Mouse (Mus musculus) forebrain, embryonic 15.5 days (tissue): ENCODE data around the gene Fer. TPM values are rescaled to one million over a fixed set of nuclear protein-coding genes. Genes with fewer than 3 reads are reported as not detected.

Experiments used
- ATAC-seq: fragments of 200-750 bp; cut with Nextera tagmentation; replicated peaks from 2 replicates; pipeline ENCODE4 v1.8.0; 2017; ENCODE audit warnings: mild to moderate bottlenecking, moderate TSS enrichment, moderate library complexity
- H3K27ac ChIP-seq: fragments of 300-500 bp; sonication (generic); replicated peaks from 2 replicates; pipeline ENCODE4 v1.5.1; 2015; ENCODE audit warnings: mild to moderate bottlenecking, inconsistent platforms
- H3K27me3 ChIP-seq: fragments of 300-500 bp; sonication (generic); 2 replicates; pipeline ENCODE4 v1.6.1; 2015; ENCODE audit warnings: inconsistent platforms
- H3K36me3 ChIP-seq: fragments of 300-500 bp; sonication (generic); 2 replicates; pipeline ENCODE4 v1.6.1; 2015; ENCODE audit warnings: mild to moderate bottlenecking, inconsistent platforms
- H3K4me1 ChIP-seq: fragments of 300-500 bp; sonication (generic); 2 replicates; pipeline ENCODE4 v1.6.1; 2015; ENCODE audit warnings: inconsistent platforms
- H3K4me2 ChIP-seq: fragments of 300-500 bp; sonication (generic); replicated peaks from 2 replicates; pipeline ENCODE4 v1.6.1; 2015; ENCODE audit warnings: mild to moderate bottlenecking, inconsistent platforms
- H3K4me3 ChIP-seq: fragments of 300-500 bp; sonication (generic); 2 replicates; pipeline ENCODE4 v1.5.1; 2015; ENCODE audit warnings: mild to moderate bottlenecking, inconsistent platforms
- H3K9ac ChIP-seq: fragments of 300-500 bp; sonication (generic); replicated peaks from 2 replicates; pipeline ENCODE4 v1.6.1; 2015; ENCODE audit warnings: mild to moderate bottlenecking, inconsistent platforms
- H3K9me3 ChIP-seq: fragments of 300-500 bp; sonication (generic); 2 replicates; pipeline ENCODE4 v1.6.1; 2016; ENCODE audit warnings: inconsistent platforms
- WGBS: fragments of 180-500 bp; shearing (Covaris S2); methylation state at CpG from one replicate; pipeline ENCODE4 v1.1.7; 2015; ENCODE audit warnings: mixed read lengths; 5-methylcytosine and 5-hydroxymethylcytosine counted together
- polyA plus RNA-seq: library from polyadenylated mRNA; unstranded; fragments of >200 nt; fragmentation: Nextera tagmentation; extraction: Ambion mirVana; gene quantifications from 2 replicates; pipeline ENCODE4 v1.2.1, GENCODE M21; 2015

Fer gene
- 33.2 and 33.7 TPM in 2 replicates for polyA plus RNA-seq

GRCm38 (mm10) chr17:63863012-63863630 is at the start of gene Fer:
Gene Fer, plus strand, starts transcription at chr17:63863062.
- Histone ChIP-seq H3K27me3 (no peaks in the 10 kb centered on the region), H3K36me3 (no peaks in the 10 kb centered on the region), H3K9me3 (no peaks in the 10 kb centered on the region), H3K27ac (peak within 1 kb of the TSS; percentile 87), H3K4me1 (peaks cover 14% of the 10 kb centered on the region), H3K9ac (peak within 1 kb of the TSS; percentile 88), H3K4me2 (peak within 1 kb of the TSS; percentile 86), H3K4me3 (peak within 1 kb of the TSS; percentile 90)
- WGBS = 2% methylated on average over 41 of the region's 41 CpGs
- ATAC-seq = peak; percentile 37

- Histone ChIP-seq H3K27me3 (no peaks in the 10 kb centered on the region), H3K27ac (no peak overlapping the region), H3K4me3 (no peak overlapping the region), H3K9ac (no peak overlapping the region), H3K4me1 (peaks cover 14% of the 10 kb centered on the region), H3K36me3 (no peaks in the 10 kb centered on the region), H3K4me2 (no peak overlapping the region), H3K9me3 (no peaks in the 10 kb centered on the region)
- WGBS = 86% methylated on average over 6 of the region's 6 CpGs
- ATAC-seq = no peak
Observed at GRCm38 (mm10) chr17:63813552-63813951, 49.3 kb upstream of the Fer start.

- no peaks in the 10 kb centered on the region for H3K9me3 ChIP-seq
- no peak overlapping the region for H3K4me2 ChIP-seq
- H3K27ac ChIP-seq = no peak overlapping the region
- no peaks in the 10 kb centered on the region for H3K36me3 ChIP-seq
- H3K4me3 ChIP-seq = no peak overlapping the region
- ATAC-seq = no peak
- H3K4me1 ChIP-seq = no peaks in the 10 kb centered on the region
- 88% methylated on average over 10 of the region's 10 CpGs for WGBS
- no peak overlapping the region for H3K9ac ChIP-seq
- H3K27me3 ChIP-seq = no peaks in the 10 kb centered on the region
Observed at GRCm38 (mm10) chr17:63818444-63819027, 44.3 kb upstream of the Fer start.

- no peak overlapping the region for H3K27ac ChIP-seq
- ATAC-seq = no peak
- WGBS = 91% methylated on average over 4 of the region's 4 CpGs
- no peaks in the 10 kb centered on the region for H3K27me3 ChIP-seq
- no peaks in the 10 kb centered on the region for H3K4me1 ChIP-seq
- H3K4me2 ChIP-seq = no peak overlapping the region
- no peak overlapping the region for H3K4me3 ChIP-seq
- H3K36me3 ChIP-seq = no peaks in the 10 kb centered on the region
- no peaks in the 10 kb centered on the region for H3K9me3 ChIP-seq
- no peak overlapping the region for H3K9ac ChIP-seq
Observed at GRCm38 (mm10) chr17:63824141-63824540, 38.7 kb upstream of the Fer start.

- no peak overlapping the region for H3K9ac ChIP-seq
- no peak overlapping the region for H3K4me3 ChIP-seq
- H3K4me2 ChIP-seq = no peak overlapping the region
- WGBS = 88% methylated on average over 8 of the region's 8 CpGs
- no peaks in the 10 kb centered on the region for H3K27me3 ChIP-seq
- no peaks in the 10 kb centered on the region for H3K9me3 ChIP-seq
- H3K4me1 ChIP-seq = no peaks in the 10 kb centered on the region
- H3K27ac ChIP-seq = no peak overlapping the region
- no peaks in the 10 kb centered on the region for H3K36me3 ChIP-seq
- no peak for ATAC-seq
Observed at GRCm38 (mm10) chr17:63826196-63826595, 36.7 kb upstream of the Fer start.

- Histone ChIP-seq H3K4me1 (no peaks in the 10 kb centered on the region), H3K9ac (no peak overlapping the region), H3K36me3 (no peaks in the 10 kb centered on the region), H3K27me3 (no peaks in the 10 kb centered on the region), H3K4me2 (no peak overlapping the region), H3K27ac (no peak overlapping the region), H3K4me3 (no peak overlapping the region), H3K9me3 (no peaks in the 10 kb centered on the region)
- no peak for ATAC-seq
- 94% methylated on average over 7 of the region's 7 CpGs for WGBS
Observed at GRCm38 (mm10) chr17:63826767-63827166, 36.1 kb upstream of the Fer start.

- WGBS = 60% methylated on average over 5 of the region's 5 CpGs
- Histone ChIP-seq H3K4me2 (no peak overlapping the region), H3K27ac (no peak overlapping the region), H3K36me3 (no peaks in the 10 kb centered on the region), H3K4me1 (no peaks in the 10 kb centered on the region), H3K4me3 (no peak overlapping the region), H3K27me3 (no peaks in the 10 kb centered on the region), H3K9me3 (no peaks in the 10 kb centered on the region), H3K9ac (no peak overlapping the region)
- ATAC-seq = no peak
Observed at GRCm38 (mm10) chr17:63828561-63829332, 34.1 kb upstream of the Fer start.

GRCm38 (mm10) chr17:63831550-63831949 is 31.3 kb upstream of the Fer start:
- no peak overlapping the region for H3K9ac ChIP-seq
- peaks cover 4% of the 10 kb centered on the region for H3K4me1 ChIP-seq
- H3K36me3 ChIP-seq = no peaks in the 10 kb centered on the region
- H3K9me3 ChIP-seq = no peaks in the 10 kb centered on the region
- no peaks in the 10 kb centered on the region for H3K27me3 ChIP-seq
- ATAC-seq = no peak
- no peak overlapping the region for H3K4me2 ChIP-seq
- no peak overlapping the region for H3K27ac ChIP-seq
- WGBS = 64% methylated on average over 4 of the region's 4 CpGs
- no peak overlapping the region for H3K4me3 ChIP-seq

GRCm38 (mm10) chr17:63836223-63836622 is 26.6 kb upstream of the Fer start:
- peak overlapping the region; percentile 75; the same call in 1 of the 2 replicates for H3K27ac ChIP-seq
- H3K4me3 ChIP-seq = no peak overlapping the region
- ATAC-seq = no peak
- WGBS = 64% methylated on average over 2 of the region's 2 CpGs
- no peak overlapping the region for H3K9ac ChIP-seq
- peaks cover 9% of the 10 kb centered on the region for H3K4me1 ChIP-seq
- H3K27me3 ChIP-seq = no peaks in the 10 kb centered on the region
- H3K9me3 ChIP-seq = no peaks in the 10 kb centered on the region
- no peak overlapping the region for H3K4me2 ChIP-seq
- H3K36me3 ChIP-seq = no peaks in the 10 kb centered on the region

GRCm38 (mm10) chr17:63836641-63837040 is 26.2 kb upstream of the Fer start:
- Histone ChIP-seq H3K27me3 (no peaks in the 10 kb centered on the region), H3K27ac (peak overlapping the region; percentile 75), H3K36me3 (no peaks in the 10 kb centered on the region), H3K4me3 (no peak overlapping the region), H3K9me3 (no peaks in the 10 kb centered on the region), H3K4me1 (peaks cover 9% of the 10 kb centered on the region), H3K4me2 (no peak overlapping the region), H3K9ac (no peak overlapping the region)
- peak; percentile 74 for ATAC-seq
- WGBS = 49% methylated on average over 8 of the region's 8 CpGs

- no peaks in the 10 kb centered on the region for H3K9me3 ChIP-seq
- no peak overlapping the region for H3K4me2 ChIP-seq
- no peak for ATAC-seq
- 95% methylated on average over 8 of the region's 8 CpGs for WGBS
- H3K27me3 ChIP-seq = no peaks in the 10 kb centered on the region
- H3K36me3 ChIP-seq = no peaks in the 10 kb centered on the region
- H3K9ac ChIP-seq = no peak overlapping the region
- H3K4me3 ChIP-seq = no peak overlapping the region
- no peak overlapping the region for H3K27ac ChIP-seq
- H3K4me1 ChIP-seq = peaks cover 9% of the 10 kb centered on the region
Observed at GRCm38 (mm10) chr17:63838144-63838543, 24.7 kb upstream of the Fer start.

- H3K4me3 ChIP-seq = no peak overlapping the region
Observed at GRCm38 (mm10) chr17:63839636-63840269, 23.1 kb upstream of the Fer start.

More at GRCm38 (mm10) chr17:63839636-63840269, 23.1 kb upstream of the Fer start:
- H3K9me3 ChIP-seq = no peaks in the 10 kb centered on the region
- ATAC-seq = no peak
- H3K9ac ChIP-seq = no peak overlapping the region
- 90% methylated on average over 3 of the region's 3 CpGs for WGBS
- no peaks in the 10 kb centered on the region for H3K27me3 ChIP-seq
- H3K4me1 ChIP-seq = peaks cover 9% of the 10 kb centered on the region
- H3K27ac ChIP-seq = no peak overlapping the region
- H3K4me2 ChIP-seq = no peak overlapping the region
- H3K36me3 ChIP-seq = no peaks in the 10 kb centered on the region
